Mouse (Mus musculus): ENCODE results near the gene Slc4a4.
A peak's percentile ranks its signal among the peaks of the same experiment; 100 is the strongest.
"Not testable (repeated sequence)": the region's sequence is repeated elsewhere in the genome, so short reads cannot be mapped to it uniquely, and the experiment has no call there.

The Slc4a4 gene

DNA sequence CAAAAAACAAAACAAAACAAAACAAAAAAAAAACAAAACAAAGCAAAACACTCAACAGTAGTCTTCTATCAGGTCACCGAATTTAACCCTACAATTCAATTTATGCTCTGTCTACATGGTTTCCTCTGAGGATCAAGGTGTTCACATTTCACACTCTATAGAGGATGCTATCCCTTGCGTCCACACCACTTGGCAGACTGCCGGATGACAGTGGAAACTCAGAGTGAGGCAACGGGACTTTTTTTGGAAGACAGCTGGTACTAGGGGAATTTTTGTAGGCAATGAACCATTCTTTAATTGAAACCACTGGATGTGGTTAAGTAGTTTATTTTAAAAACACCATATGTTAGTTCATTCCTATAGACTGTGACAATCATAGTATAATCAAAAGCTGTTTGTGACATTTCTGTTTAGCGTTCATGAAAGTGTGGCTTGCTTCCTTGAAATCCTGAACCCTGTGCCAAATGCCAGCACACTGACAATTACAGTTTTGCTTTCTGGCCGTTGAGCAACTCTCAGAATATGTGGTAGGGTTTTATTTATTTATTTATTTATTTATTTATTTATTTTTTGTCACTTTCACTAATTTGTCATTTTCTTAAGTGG, 78.2 kb downstream of the Slc4a4 start:
- no peak for DNase-seq

DNA sequence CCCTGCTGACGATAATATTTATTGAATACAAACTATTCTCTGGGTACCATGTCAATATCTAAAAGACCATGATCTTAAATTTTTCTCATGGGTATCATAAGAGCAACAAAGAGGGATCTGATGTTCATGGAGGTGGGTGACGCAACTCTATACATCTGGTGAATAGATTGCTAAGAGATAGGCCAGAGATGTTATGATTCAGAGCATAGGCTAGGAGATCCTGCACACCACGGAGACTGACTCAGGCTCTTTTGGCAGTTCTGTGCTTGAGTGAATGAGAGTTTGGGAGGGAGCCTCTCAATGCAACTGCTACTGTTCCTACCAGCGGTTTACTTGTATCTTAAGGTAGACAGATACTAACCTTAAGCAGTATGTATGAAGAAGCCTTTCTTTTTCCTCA, 79.9 kb downstream of the Slc4a4 start:
- DNase-seq = no peak

GRCm38 (mm10) chr5:88968923-88969639, 82.5 kb downstream of the Slc4a4 start:
- no peak for DNase-seq

DNA sequence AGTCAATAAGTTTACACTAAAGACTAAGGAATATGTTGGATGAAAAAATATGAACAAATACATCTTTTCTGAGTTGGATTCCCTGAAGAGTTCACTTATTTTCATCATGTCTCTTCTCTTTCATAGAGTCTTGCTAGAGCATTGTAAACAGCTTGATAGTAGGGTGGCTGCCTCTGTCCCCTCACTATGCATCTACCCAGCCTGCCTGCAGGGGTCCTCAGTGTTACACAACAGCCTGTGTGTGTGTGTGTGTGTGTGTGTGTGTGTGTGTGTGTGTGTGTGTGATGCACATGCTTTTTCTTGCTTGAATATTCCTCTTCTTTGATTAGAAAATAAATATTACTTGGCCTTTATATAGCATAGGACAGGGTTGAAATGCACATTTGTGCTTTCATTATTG, 84.9 kb downstream of the Slc4a4 start:
- no peak for DNase-seq

GRCm38 (mm10) chr5:88972277-88972676, 85.7 kb downstream of the Slc4a4 start:
- DNase-seq = no peak

DNA sequence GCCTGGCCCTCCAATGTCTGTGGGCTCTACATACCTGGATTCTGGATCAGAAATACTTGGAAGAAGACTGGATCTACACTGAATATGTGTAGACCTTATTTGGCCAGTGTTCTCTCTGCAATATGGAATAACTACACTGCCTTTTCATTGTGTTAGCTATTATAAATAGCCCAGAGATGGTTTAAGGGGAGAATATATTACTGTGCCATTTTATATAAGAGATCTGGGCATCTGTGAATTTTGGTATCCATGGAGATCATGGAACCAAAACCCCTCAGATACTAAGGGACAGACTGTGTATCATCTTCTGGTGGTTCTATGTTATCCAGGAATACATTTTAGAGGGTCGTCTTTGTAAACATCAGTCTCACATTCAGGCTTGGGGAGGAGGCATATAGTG, 86.5 kb downstream of the Slc4a4 start:
- no peak for DNase-seq

DNA sequence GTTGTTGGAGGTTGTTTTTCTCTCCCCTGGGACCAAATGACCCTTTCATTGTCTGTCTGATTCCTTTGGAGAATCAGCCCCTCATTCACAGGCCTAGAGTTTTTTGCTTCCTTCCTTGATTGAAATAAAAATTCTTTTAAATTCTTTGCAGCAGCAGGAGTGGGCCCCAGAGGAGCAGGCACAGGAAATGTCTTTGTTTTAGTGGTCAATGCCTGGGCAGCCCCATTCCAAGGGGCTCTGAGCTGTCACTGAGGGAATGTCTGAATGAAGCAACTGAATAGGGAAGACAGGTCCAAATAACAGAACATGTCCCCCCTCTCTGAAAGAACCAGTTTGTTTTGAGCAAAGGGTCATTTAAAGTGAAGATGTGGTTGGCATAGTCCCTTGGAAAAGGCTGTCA, 89.1 kb downstream of the Slc4a4 start:
- DNase-seq = no peak

DNA sequence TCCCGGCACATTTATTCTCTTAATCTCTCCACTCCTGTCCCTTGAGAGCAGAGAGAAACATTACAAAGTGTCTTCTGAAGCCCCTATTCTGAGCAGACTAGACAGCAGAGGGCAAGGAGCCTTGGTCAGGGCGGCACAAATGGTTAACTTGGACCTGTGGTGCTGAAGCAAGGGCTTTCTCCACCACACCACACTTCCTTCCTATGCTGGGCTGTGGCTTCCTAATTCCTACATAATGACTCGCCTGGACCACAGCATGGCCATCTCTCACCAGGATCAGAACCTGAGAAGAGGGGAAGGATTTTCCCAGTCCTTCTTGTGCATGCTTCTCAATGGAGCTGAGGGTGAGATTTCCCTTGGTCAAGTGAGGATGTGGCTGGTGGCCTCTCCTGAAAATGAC, 89.8 kb downstream of the Slc4a4 start:
- no peak for DNase-seq

DNA sequence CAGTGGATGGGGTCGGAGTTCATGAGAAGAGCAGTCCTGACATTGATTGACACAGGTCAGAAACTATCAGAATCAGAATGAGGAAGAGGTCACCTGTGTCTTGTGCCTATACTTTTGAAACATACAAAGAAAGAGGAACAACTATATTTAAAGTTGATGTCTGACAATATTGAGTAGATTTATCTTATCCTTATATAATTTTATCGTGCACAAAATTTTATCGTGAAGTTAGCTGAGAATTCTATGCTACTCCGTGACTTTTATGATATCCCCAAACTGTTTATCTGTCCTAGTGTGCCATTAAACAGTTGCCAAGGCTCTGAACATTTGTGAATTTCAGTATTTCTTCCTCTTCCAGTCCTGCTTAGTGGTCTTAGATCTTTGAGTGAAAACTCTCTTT, 94.1 kb downstream of the Slc4a4 start:
- DNase-seq = no peak

DNA sequence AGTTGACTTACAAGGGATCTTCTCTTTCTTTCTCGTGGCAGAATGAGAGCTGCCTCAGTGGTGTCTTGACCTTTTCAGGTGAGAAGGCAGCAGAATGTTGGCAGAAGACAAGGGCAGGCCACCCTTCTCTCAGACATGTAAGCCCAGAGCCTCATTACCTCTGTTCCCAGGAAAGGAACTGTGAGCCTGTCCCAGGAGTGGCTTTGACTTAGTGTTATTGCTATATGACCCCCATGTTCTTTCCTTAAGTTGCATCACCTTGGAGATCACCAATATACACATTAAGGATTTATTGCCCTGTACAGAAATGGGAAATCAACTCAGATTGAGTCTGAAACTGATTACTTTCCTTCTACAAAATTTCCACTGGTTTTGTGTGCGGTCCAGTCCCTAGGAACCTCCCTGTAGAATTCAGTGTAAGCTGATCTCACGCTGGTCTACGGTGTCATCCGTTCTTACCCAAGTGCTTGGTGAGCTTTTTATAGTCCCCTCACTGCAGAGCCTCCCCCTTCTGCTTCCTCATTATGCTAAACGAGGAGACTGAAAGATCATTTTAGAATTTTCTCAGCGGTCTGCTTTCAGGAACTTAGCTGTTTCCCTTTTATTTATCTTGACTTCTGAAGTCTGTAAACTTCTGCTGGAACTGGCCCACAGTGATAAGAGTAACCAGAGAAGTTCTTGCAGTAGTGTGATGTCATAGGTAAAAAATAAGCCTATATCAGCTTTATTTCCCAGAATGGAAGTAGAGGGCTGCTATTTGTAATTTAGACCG, 94.8 kb downstream of the Slc4a4 start:
- DNase-seq = no peak

- DNase-seq = no peak
These were observed 95.6 kb downstream of the Slc4a4 start for GRCm38 (mm10) chr5:88982040-88982736.

DNA sequence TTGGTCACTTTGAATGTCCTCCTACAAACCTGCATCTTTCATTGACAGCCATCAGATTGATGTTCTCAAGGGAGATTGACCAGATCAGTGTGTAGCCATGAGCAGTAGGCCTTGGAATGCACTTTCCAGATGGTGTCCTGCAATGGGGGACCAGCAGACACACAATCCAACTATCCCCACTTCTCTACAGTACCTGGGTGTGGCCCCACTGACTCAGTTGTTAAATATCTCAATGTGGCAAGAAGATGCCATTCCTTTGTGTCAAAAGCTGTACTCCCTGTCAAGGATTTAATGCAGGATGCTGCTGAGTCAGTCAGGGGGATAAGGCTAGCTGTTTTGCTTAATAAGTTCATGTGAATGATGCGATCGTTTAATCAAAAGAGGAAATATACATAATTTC, 96.6 kb downstream of the Slc4a4 start:
- no peak for DNase-seq

DNA sequence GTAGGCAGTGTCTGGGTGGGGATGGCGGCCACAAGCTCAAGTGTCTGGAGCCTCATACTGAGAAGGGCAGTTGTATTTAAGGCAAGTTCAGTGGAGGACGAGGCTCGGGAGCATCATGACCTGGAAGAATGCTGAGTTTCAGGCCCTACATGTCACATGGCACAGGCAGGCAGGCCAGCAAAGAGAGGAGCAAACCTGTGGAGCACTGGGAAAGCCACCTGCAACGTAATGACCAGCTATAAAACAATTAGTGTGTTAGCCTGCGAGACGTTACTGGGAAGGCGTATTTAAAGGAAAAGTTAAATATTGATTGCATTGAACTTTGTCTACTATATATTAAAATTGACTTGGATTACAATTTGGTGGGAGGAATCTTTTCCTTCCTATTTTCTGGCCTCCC, 97.0 kb downstream of the Slc4a4 start:
- no peak for DNase-seq

GRCm38 (mm10) chr5:88989018-88989417, 102.4 kb downstream of the Slc4a4 start:
- DNase-seq = no peak

DNA sequence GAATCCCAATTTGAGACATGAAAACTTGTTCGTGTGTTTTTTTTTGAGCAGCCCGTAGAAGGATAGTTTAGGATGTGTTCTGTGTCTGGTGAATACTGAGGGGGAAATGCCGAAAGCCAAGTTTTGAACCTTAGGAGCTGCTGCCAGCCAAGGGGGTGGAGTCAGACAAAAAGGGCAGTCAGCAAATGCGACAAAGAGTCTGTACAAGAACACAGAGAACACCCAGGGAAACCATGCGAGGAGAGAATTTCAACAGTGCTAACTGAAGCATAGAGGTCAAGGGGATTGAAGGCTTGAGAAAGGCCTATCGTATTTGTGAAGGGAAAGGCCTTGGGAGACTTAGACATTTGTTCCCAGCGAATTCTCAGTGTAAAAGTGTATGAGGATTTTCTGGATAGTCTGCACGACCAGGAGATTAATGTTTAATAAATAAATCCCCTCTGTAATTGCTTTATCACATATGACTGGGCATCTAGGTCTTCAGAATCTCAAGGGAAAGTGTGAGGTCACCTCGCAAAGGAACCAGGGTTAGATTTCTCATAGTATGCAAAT, 103.7 kb downstream of the Slc4a4 start:
- peak; percentile 44 for DNase-seq

DNA sequence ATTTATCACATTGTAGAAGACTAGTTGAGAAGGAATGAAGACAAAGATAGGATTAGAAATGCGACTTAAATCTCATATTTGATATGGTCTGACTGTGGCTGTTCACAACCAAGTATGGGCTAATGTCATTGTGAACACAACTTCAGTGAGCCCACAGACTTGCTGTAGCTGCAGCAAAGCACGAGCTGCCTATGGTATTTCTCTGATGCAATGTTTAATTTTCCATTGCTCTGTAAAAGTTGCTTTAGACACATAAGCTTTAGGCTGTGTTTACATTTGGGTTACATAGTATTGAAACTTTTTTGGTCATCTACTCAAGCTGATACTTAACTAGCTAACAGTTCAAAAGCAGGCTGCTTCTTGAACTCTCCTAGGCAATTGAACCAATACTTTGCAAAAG, 104.7 kb downstream of the Slc4a4 start:
- not testable (repeated sequence) for DNase-seq

GRCm38 (mm10) chr5:88994533-88994932, 107.9 kb downstream of the Slc4a4 start:
- peak; percentile 50 for DNase-seq

DNA sequence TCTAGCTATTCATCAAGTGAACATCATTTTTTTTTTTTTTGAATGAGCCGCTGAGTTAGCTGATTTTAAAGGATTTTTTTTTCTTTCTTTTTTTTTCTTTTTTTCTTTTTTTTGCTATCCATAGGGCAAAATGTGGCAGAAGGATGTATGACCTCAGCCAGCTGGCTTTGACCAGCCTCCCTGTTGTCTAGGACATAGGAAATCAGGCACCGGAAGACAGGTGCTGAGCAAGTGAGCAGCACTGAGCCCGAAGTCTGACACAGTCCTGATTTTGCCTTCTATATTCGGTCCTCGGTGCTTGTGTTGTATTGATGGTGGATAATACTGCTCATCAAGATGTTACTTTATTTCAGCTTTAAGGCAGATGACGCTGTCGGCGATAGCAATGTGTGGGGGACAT, 109.6 kb downstream of the Slc4a4 start:
- DNase-seq = peak; percentile 73

DNA sequence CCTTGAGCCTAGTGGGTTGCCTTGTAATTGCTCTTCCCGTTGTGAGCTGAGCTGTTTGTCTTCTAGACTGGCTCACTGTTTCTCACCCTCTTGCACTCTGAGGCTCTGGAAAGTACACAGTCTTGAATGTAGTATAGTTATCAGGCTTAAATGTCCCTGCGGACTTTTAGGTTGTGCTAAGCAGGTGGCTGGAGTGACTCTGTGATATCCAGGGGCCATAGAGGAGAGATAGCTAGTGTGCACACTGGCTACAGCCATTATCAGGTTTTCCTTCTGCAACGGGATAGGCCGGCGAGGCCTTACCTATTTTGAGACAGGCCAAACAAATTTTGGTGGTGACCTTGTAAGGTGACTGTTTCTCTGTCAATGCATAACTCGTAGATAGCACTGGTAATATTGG, 110.7 kb downstream of the Slc4a4 start:
- no peak for DNase-seq

GRCm38 (mm10) chr5:88999793-89000192, 113.2 kb downstream of the Slc4a4 start:
- DNase-seq = no peak

- no peak for DNase-seq
These were observed 114.0 kb downstream of the Slc4a4 start for GRCm38 (mm10) chr5:89000598-89000997.

- no peak for DNase-seq
These were observed 123.5 kb downstream of the Slc4a4 start for GRCm38 (mm10) chr5:89010116-89010515.

GRCm38 (mm10) chr5:89012456-89012855, 125.8 kb downstream of the Slc4a4 start:
- no peak for DNase-seq
